Mouse (Mus musculus) stomach, postnatal 0 days (tissue): ENCODE results near the gene Ass1.

Experiments used
- CTCF ChIP-seq: IDR thresholded peaks from 2 replicates; pipeline ENCODE4 v1.5.1; 2016; ENCODE audit warnings: antibody characterized with exemption, low read depth, mild to moderate bottlenecking, moderate library complexity
- EP300 ChIP-seq: optimal IDR thresholded peaks from 2 replicates; pipeline ENCODE3; 2016; ENCODE audit warnings: antibody characterized with exemption

DNA sequence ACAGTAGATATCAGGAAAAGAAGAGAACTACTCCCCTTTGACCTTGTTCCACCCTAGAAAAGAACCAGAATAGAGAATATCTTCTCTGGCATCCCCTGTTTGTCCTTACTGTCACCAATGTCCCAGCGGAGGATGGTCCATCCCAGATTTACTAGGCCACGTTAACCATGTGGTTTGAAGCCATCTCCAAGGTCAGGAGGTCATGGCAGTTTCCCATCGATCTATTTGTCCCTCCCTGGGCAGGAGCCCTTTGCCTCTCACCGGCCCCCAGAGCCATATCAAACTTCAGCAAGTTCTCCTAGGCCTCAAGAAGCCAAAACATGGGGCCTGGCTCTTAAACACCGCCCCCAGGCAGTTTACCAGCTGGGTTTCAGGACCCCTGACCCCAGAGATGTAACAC lies 60.2 kb downstream of the Ass1 start:
- no peak for TF ChIP-seq CTCF
- no peak for TF ChIP-seq EP300
